Mouse (Mus musculus): Measurements from ENCODE around the gene Elavl4.

The Elavl4 gene

DNA sequence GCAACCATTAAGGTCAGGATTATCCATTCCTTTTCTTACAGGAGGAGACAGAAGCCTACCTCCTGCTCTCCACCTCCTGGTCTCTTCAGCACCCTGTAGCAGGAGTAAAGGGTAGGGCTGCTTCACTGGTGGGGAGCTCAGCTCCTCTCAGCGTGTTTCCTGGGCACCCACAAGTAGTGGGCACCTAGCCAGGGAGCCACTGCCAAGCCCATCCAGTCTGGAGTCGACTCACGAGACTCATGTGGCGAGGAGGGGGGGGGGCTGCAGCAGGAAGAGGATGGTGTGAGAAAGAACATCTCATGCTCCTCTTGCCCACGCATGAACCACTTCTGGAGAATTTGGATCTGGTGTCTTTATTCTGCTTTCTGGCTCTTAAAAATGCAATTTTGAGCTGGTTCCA lies 186.5 kb downstream of the Elavl4 start:
- in situ Hi-C loops (cut with MboI, MseI): no loop called here

DNA sequence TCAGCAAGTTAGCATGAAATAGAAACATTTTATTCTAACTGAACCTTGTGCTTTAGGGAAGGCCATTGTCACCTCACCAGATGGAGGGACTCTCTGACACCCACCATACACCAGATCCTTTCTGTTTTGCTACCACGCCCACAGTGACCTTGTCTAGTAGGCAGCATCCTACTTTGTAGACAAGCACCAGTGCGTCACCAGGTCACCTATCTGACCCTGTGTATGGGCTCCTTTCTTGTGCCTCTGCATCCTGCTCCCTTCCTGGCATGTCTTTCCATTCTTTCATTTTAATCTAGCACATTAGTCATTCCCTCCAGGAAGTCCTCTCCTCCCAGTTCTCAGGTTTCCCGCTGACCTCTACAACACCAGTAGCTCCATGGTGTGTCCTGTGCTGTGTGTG lies 190.1 kb downstream of the Elavl4 start:
- in situ Hi-C loops (cut with MboI, MseI): no loop called here

DNA sequence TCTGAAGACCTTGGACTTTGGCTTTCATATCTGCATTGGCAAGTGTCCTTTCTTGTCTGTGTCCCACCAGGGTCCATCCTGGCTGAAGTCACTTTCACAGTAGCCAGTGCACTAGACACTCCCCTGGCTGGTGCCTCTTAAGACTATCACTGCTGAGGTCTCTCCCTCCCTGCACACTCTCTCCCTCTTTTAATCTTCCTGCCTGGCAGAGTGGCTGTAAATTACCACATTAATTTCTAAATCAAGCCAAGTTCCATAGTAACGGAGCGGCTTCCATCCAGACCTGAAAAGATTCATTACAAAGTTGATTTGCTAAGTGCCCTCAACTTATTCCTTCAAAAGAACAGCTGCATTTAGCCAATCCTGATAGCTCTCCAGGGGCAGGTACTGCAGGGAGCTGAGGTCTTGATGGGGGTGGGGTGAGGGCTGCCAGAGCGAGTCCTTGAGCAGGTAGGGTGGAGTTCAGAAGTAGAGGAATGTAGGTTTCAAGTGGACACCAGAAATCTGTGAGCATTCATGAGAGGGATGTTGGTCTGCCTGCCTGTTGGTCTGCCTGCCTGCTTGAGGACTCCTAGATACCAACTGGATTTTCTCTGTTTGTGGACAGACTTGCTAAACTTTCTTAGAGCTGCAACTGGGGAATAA lies 194.1 kb downstream of the Elavl4 start:
- in situ Hi-C loops (cut with MboI, MseI): no loop called here

DNA sequence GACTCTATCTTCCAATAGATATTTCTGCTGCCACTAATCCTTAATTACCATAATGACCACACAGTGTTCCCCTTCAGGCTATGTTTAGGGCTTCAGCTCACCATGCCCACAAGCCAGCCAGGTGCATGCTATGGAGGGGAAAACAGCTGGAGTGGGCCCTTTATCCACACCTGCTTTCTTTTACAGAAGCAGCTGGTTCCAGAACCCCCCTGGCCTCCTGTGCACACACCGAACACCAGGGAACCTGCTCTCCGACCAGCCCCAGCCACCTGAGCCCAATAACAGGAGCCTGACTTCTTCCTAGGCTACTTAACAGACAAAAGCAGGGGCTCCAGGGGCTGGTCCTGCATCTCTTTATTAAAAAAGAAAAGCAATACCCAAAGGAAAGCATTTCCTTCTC lies 195.8 kb downstream of the Elavl4 start:
- in situ Hi-C loops (cut with MboI, MseI): no loop called here

All from T-helper 17 cell (primary cell).